Mouse (Mus musculus) embryonic facial prominence, embryonic 15.5 days (tissue): ENCODE results near the gene Atpif1. TPM values are rescaled to one million over a fixed set of nuclear protein-coding genes. Genes with fewer than 3 reads are reported as not detected.

Experiments
- ATAC-seq: fragments of 200-750 bp; cut with Nextera tagmentation; 2 replicates; pipeline ENCODE4 v1.8.0; 2017; ENCODE audit warnings: low read depth, moderate TSS enrichment; ENCODE audit not compliant: insufficient number of reproducible peaks, low FRiP score, low TSS enrichment
- H3K27ac ChIP-seq: fragments of 300-500 bp; sonication (generic); replicated peaks from 2 replicates; pipeline ENCODE4 v1.5.1; 2015; ENCODE audit warnings: mild to moderate bottlenecking, inconsistent platforms
- H3K27me3 ChIP-seq: fragments of 300-500 bp; sonication (generic); 2 replicates; pipeline ENCODE4 v1.6.1; 2015; ENCODE audit warnings: inconsistent platforms
- H3K36me3 ChIP-seq: fragments of 300-500 bp; sonication (generic); 2 replicates; pipeline ENCODE4 v1.6.1; 2015; ENCODE audit warnings: mild to moderate bottlenecking, inconsistent platforms
- H3K4me1 ChIP-seq: fragments of 300-500 bp; sonication (generic); 2 replicates; pipeline ENCODE4 v1.6.1; 2015; ENCODE audit warnings: inconsistent platforms
- H3K4me2 ChIP-seq: fragments of 300-500 bp; sonication (generic); replicated peaks from 2 replicates; pipeline ENCODE4 v1.6.1; 2015; ENCODE audit warnings: mild to moderate bottlenecking, inconsistent platforms
- H3K4me3 ChIP-seq: fragments of 300-500 bp; sonication (generic); replicated peaks from 2 replicates; pipeline ENCODE4 v1.5.1; 2015; ENCODE audit warnings: mild to moderate bottlenecking, inconsistent platforms
- H3K9ac ChIP-seq: fragments of 300-500 bp; sonication (generic); 2 replicates; pipeline ENCODE4 v1.6.1; 2015; ENCODE audit warnings: inconsistent platforms
- H3K9me3 ChIP-seq: fragments of 300-500 bp; sonication (generic); replicated peaks from 2 replicates; pipeline ENCODE4 v1.6.1; 2016; ENCODE audit warnings: inconsistent platforms
- WGBS: fragments of 180-500 bp; shearing (Covaris S2); methylation state at CpG from one replicate; pipeline ENCODE4 v1.1.7; 2015; 5-methylcytosine and 5-hydroxymethylcytosine counted together
- polyA plus RNA-seq: library from polyadenylated mRNA; unstranded; fragments of >200 nt; fragmentation: Nextera tagmentation; extraction: Ambion mirVana; gene quantifications from 2 replicates; pipeline ENCODE4 v1.2.1, GENCODE M21; 2015

Atpif1 gene
- polyA plus RNA-seq, 1 experiment from 2014 or later, result 890 TPM

- H3K4me3 ChIP-seq, result no peak overlapping the region
- no peaks in the 10 kb centered on the region for H3K4me1 ChIP-seq
- no peak for ATAC-seq
- no peaks in the 10 kb centered on the region for H3K27me3 ChIP-seq
- no peaks in the 10 kb centered on the region for H3K9me3 ChIP-seq
- H3K27ac ChIP-seq, result no peak overlapping the region
- H3K9ac ChIP-seq, result no peak overlapping the region
- WGBS, result 64% methylated on average over 5 of the region's 5 CpGs
- peaks cover 45% of the 10 kb centered on the region for H3K36me3 ChIP-seq
- H3K4me2 ChIP-seq, result no peak overlapping the region
These were observed 20.8 kb upstream of the Atpif1 start for GRCm38 (mm10) chr4:132554221-132554620.

- ATAC-seq, result no peak
- 33% methylated on average over 8 of the region's 8 CpGs for WGBS
- H3K27ac ChIP-seq, result no peak overlapping the region
- no peak overlapping the region for H3K9ac ChIP-seq
- H3K27me3 ChIP-seq, result no peaks in the 10 kb centered on the region
- peaks cover 94% of the 10 kb centered on the region for H3K36me3 ChIP-seq
- no peaks in the 10 kb centered on the region for H3K4me1 ChIP-seq
- H3K4me3 ChIP-seq, result no peak overlapping the region
- H3K4me2 ChIP-seq, result no peak overlapping the region
- no peaks in the 10 kb centered on the region for H3K9me3 ChIP-seq
These were observed 12.4 kb upstream of the Atpif1 start for GRCm38 (mm10) chr4:132545851-132546250.

GRCm38 (mm10) chr4:132542724-132543123 is 9.3 kb upstream of the Atpif1 start:
- H3K27ac ChIP-seq, result no peak overlapping the region
- H3K9me3 ChIP-seq, result no peaks in the 10 kb centered on the region
- no peak for ATAC-seq
- no peak overlapping the region for H3K4me2 ChIP-seq
- H3K9ac ChIP-seq, result no peak overlapping the region
- H3K4me1 ChIP-seq, result no peaks in the 10 kb centered on the region
- H3K4me3 ChIP-seq, result no peak overlapping the region
- 52% methylated on average over 1 of the region's 1 CpGs for WGBS
- no peaks in the 10 kb centered on the region for H3K27me3 ChIP-seq
- H3K36me3 ChIP-seq, result peaks cover 87% of the 10 kb centered on the region

- Histone ChIP-seq H3K27me3 (no peaks in the 10 kb centered on the region), H3K36me3 (peaks cover 74% of the 10 kb centered on the region), H3K27ac (no peak overlapping the region), H3K4me3 (no peak overlapping the region), H3K4me1 (peaks cover 10% of the 10 kb centered on the region), H3K9me3 (no peaks in the 10 kb centered on the region), H3K9ac (no peak overlapping the region), H3K4me2 (no peak overlapping the region)
- WGBS, result 85% methylated on average over 4 of the region's 4 CpGs
- no peak for ATAC-seq
These were observed 8.0 kb upstream of the Atpif1 start for GRCm38 (mm10) chr4:132541413-132541812.

- WGBS, result 96% methylated on average over 5 of the region's 5 CpGs
- ATAC-seq, result no peak
These were observed 6.0 kb upstream of the Atpif1 start for GRCm38 (mm10) chr4:132539481-132539880.

GRCm38 (mm10) chr4:132535406-132536121 is 2.1 kb upstream of the Atpif1 start, which contains the start of gene Dnajc8:
TSS of gene Dnajc8 (plus strand) at chr4:132535550.
- WGBS, result under 1% methylated on average over 60 of the region's 60 CpGs
- Histone ChIP-seq H3K4me3 (peak within 1 kb of the TSS; percentile 85), H3K36me3 (peaks cover 26% of the 10 kb centered on the region), H3K4me2 (peak within 1 kb of the TSS; percentile 81), H3K4me1 (peaks cover 36% of the 10 kb centered on the region), H3K27ac (peak within 1 kb of the TSS; percentile 84), H3K9me3 (no peaks in the 10 kb centered on the region), H3K27me3 (no peaks in the 10 kb centered on the region), H3K9ac (peak within 1 kb of the TSS; percentile 86)
- ATAC-seq, result peak; percentile 87

More at GRCm38 (mm10) chr4:132539481-132539880, 6.0 kb upstream of the Atpif1 start:
- H3K27ac ChIP-seq, result no peak overlapping the region
- H3K27me3 ChIP-seq, result no peaks in the 10 kb centered on the region
- peaks cover 56% of the 10 kb centered on the region for H3K36me3 ChIP-seq
- H3K4me1 ChIP-seq, result peaks cover 14% of the 10 kb centered on the region
- no peak overlapping the region for H3K4me2 ChIP-seq
- H3K4me3 ChIP-seq, result no peak overlapping the region
- no peak overlapping the region for H3K9ac ChIP-seq
- no peaks in the 10 kb centered on the region for H3K9me3 ChIP-seq

- Histone ChIP-seq H3K27me3 (no peaks in the 10 kb centered on the region), H3K4me1 (peaks cover 36% of the 10 kb centered on the region), H3K4me3 (peak overlapping the region; percentile 84), H3K4me2 (peak overlapping the region; percentile 78), H3K9me3 (no peaks in the 10 kb centered on the region), H3K36me3 (peaks cover 18% of the 10 kb centered on the region), H3K9ac (peak overlapping the region; percentile 95), H3K27ac (peak overlapping the region; percentile 99)
- 14% methylated on average over 5 of the region's 5 CpGs for WGBS
- 0 out of 2 replicates have a peak, but pooled peaks have one; percentile 15 for ATAC-seq
These were observed 963 bp downstream of the Atpif1 start for GRCm38 (mm10) chr4:132532496-132532895.

GRCm38 (mm10) chr4:132530033-132530804 is 3.2 kb downstream of the Atpif1 start:
- WGBS, result 94% methylated on average over 20 of the region's 20 CpGs
- Histone ChIP-seq H3K4me1 (peaks cover 22% of the 10 kb centered on the region), H3K4me3 (no peak overlapping the region), H3K4me2 (no peak overlapping the region), H3K9ac (no peak overlapping the region), H3K9me3 (no peaks in the 10 kb centered on the region), H3K27ac (no peak overlapping the region), H3K36me3 (peaks cover 18% of the 10 kb centered on the region), H3K27me3 (no peaks in the 10 kb centered on the region)
- ATAC-seq, result no peak

- Histone ChIP-seq H3K9ac (no peak overlapping the region), H3K36me3 (peaks cover 18% of the 10 kb centered on the region)
- WGBS, result 76% methylated on average over 4 of the region's 4 CpGs
These were observed 4.1 kb downstream of the Atpif1 start for GRCm38 (mm10) chr4:132529344-132529743.

GRCm38 (mm10) chr4:132527917-132528522 is 5.4 kb downstream of the Atpif1 start:
- 78% methylated on average over 8 of the region's 8 CpGs for WGBS
- H3K4me1 ChIP-seq, result peaks cover 25% of the 10 kb centered on the region

More at GRCm38 (mm10) chr4:132529344-132529743, 4.1 kb downstream of the Atpif1 start:
- H3K9me3 ChIP-seq, result no peaks in the 10 kb centered on the region
- peaks cover 27% of the 10 kb centered on the region for H3K4me1 ChIP-seq
- no peak overlapping the region for H3K4me3 ChIP-seq
- H3K27me3 ChIP-seq, result no peaks in the 10 kb centered on the region
- no peak for ATAC-seq
- H3K27ac ChIP-seq, result no peak overlapping the region
- H3K4me2 ChIP-seq, result no peak overlapping the region

GRCm38 (mm10) chr4:132526678-132527077 is 6.8 kb downstream of the Atpif1 start:
- peaks cover 18% of the 10 kb centered on the region for H3K36me3 ChIP-seq
- ATAC-seq, result no peak
- H3K4me2 ChIP-seq, result no peak overlapping the region
- no peaks in the 10 kb centered on the region for H3K27me3 ChIP-seq
- WGBS, result 57% methylated on average over 2 of the region's 2 CpGs
- no peak overlapping the region for H3K9ac ChIP-seq
- H3K4me1 ChIP-seq, result peaks cover 14% of the 10 kb centered on the region
- no peak overlapping the region for H3K4me3 ChIP-seq
- H3K27ac ChIP-seq, result no peak overlapping the region
- H3K9me3 ChIP-seq, result no peaks in the 10 kb centered on the region

More at GRCm38 (mm10) chr4:132527917-132528522, 5.4 kb downstream of the Atpif1 start:
- Histone ChIP-seq H3K4me2 (no peak overlapping the region), H3K27me3 (no peaks in the 10 kb centered on the region), H3K4me3 (no peak overlapping the region), H3K9me3 (no peaks in the 10 kb centered on the region), H3K27ac (no peak overlapping the region), H3K36me3 (peaks cover 18% of the 10 kb centered on the region), H3K9ac (no peak overlapping the region)
- no peak for ATAC-seq
